Mouse (Mus musculus): ENCODE measurements at regions not wholly inside any gene's neighbourhood (a gene's known extent, or its start where the extent isn't known, plus 50 kb on each side); places are given as distances from the start of the nearest gene placed in this dataset.

DNA sequence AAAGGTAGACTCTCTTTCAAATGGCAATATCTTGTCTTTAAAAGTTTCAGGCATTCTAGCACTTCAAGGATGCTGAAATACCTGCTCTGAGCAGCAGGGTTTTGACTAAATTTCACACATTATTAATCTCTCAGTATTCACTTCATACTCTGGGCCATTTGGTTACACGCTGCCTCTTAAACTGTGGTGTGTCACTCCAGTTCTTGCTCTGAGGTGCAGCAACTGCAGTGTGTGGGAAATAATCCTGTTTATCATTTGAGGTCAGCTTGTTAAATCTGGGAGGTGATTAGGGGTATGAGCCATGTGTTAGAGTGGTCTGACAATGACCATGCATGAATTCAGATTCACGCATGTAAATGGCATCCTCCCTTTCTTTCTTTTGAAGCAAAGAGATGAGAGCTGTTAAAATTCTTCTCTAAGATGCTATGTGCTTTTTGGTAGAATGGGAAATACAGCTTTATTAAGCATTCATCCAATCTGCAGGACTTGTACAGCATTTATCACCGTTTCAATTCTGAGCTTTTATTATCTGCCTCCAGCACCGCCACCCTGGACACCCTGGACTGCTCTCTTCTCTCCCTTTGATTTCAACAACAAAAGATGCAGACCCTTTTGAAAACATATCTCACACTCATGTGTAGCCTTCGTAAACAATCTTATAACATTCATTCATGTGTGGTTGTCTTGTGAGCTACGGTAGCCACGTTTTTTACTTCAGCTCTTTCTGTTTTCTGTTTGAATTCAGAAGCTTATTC is 362.4 kb upstream of the Gm38303 start:
- no peak for DNase-seq (ENCODE audit: low spot score)

DNA sequence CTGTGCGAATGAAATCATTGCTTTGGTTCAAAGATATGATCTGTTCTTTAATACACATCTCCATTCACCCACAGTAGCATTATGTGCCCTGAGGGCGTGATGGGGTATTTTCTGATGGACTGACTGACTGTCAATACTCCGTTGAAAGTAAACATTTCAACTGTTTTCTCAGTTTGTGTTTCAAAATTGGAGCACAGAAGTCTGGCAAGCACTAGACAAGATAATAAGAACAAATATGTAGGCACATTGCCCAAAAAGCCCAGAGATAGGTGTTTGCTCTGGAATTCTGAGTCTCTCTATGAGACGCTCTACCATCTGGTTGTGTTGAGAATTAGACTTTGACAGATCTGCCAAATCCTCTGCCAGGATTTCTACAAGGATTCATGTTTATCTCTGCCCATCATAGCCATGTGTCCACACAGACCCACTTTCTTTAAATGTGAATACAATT is 350.0 kb upstream of the Gm38303 start:
- DNase-seq (ENCODE audit: low spot score), result no peak

DNA sequence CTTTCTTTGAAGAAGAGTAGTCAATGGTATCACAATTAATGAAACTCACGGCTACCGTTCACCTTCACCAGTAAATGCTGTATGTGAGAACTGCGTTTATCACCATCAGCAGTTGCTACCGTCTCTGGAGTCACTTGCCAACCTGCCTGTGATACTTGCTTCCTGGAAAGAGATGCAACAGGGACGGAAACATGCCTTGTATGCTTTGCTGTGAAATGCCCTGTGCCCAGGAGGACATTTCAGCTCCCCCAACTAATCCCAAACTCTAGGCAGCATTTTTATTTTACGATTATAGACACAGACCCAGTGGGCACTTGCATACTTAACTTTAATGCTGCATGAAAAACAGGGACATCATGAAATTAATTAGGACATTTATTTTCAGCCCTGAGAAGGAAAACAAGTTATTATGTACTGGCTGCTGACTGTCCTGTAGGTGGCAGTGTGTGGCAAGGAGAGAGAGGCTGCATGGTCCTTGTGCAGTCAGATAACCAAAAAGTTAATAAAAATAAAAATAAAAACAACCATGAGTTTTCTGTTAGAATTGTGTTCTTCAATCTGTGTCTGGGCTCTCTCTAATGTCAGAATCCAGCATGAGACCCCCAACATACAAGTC is 349.5 kb upstream of the Gm38303 start:
- peak; percentile 83 for DNase-seq (ENCODE audit: low spot score)

DNA sequence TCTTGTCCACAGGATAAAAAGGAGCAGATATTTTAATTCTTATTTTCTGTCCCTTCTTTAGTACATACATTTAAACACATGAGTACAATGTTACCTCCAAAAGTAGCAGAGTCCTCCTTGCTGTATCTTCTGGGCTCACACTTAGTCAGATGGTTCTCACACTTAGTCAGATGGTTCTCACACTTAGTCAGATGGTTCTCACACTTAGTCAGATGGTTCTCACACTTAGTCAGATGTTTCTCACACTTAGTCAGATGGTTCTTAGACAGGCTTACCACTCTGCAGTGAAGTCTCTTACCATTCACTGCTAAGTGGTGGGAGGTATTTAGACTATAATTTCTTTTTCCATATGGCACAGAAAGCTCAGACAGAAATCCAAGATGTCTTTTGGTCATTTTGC is 346.5 kb upstream of the Gm38303 start:
- DNase-seq (ENCODE audit: low spot score), result no peak

DNA sequence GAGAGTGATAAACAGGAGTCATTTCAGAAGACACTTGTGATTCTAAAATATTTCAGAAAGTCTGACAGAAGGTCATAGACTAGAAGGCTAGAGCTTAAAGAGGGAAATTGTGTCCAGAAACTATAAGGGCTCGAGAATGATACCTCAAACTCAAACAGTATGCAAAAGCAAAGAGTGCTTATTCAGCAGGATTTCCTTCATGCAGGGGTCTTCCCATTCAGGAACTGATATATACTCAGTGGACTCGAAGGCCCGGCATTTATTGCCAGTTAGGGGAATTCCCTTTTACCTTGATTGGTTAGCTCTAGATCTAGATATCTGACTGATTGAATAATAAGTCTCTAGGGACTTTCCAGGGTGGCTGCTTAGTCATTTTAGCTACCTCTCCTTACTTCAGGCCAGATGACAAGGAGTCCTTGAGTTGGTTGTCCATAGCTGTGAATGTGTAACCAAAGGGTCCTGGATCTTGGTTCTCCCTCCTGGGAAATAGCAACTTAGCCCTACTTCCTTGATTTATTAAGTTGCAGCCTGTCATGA is 312.6 kb upstream of the Gm38303 start:
- no peak for DNase-seq (ENCODE audit: low spot score)
